Mouse (Mus musculus) spleen, postnatal 0 days (tissue): ENCODE results near the gene Rps6kb1. TPM values are rescaled to one million over a fixed set of nuclear protein-coding genes. Genes with fewer than 3 reads are reported as not detected.

Experiments used
- microRNA counts: library from miRNA; unstranded; fragments of <30 nt; microRNA quantifications from one replicate; lab custom pipeline; 2015
- polyA plus RNA-seq: library from polyadenylated mRNA; unstranded; fragments of >200 nt; fragmentation: Nextera tagmentation; extraction: Ambion mirVana; gene quantifications from 2 replicates; pipeline ENCODE4 v1.2.1, GENCODE M21; 2015

Gene Rps6kb1
- polyA plus RNA-seq = 35.5 and 37.2 TPM in 2 replicates

DNA sequence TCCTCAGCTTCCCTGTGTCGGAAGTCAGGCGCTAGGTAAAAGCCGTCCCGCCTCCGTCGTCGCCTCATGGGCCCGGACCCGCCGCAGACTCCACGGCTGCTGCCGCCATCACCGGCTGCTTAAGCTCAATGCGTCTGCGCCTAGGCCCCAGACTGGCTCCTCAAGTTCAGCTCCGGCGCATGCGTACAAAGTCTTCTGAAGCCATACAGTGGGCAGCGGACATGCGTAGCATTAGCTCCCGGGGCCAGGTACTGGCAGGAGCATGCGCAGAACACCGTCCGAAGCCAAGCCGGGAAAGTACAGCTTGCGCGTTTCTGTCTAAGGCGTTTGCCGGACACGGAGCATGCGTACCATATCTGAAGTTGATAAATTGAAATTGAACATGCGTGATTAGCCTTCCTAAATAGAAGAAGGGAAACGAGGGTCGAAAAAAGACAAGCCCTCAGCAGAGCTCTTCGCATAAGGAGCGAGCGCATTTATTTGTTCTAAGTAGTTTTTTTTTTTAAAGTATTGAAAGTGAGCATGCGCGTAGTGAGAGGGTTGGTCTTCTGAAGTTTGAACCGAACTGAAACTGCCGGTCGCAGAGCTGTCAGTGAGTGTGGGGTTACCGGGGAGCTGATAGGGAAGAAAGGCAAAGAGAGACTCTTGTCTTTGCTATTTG, at the start of gene Rps6kb1, which contains the start of gene Tubd1:
Gene Rps6kb1 (minus strand): TSS at position 167 of the 661 bp plus-strand sequence.
Gene Tubd1 (plus strand): TSS at position 353 of the 661 bp plus-strand sequence.

DNA sequence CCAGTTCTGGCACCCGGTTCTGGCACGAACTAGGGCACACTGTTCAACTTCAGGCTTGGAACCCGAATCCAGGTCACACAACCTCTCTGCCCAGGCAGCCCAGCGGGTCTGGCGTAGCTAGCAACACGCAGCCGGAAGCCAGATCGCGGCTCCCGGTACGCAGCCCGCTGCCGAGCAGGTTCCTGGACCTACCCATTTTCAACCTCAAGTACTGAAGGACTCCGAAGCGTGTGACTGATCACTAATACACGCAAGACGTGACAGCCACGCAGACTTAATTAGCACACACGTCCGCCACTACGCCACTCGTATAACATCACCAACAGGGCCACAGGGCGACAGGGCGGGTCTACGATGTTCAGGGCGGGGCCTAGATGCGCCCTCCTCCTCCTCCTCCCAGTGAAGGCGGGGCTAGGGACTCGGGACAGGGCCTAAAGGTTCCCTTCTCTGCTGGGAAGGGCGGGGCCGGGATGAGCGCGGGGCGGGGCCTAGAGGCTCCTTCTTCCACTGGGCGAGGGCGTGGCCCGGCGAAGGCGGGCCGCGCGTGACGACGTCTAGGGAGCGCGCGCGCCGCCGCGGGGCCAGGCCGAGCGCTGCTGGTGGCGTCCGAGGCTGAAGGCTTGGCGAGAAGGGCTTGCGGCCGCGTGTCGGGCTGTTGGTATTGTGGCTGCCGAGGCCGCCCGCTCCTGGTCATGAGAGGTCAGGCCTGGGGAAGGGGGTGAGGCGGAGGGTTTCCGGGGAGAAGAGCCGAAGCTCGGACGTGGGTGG, 60.3 kb downstream of the Rps6kb1 start, which contains the start of gene Rnft1:
Gene Rnft1 (plus strand): TSS at position 557 of the 768 bp plus-strand sequence.

MicroRNA genes within 50 kb of the gene (microRNA counts, 519-probe panel; counts per million panel counts)
- microRNA mmu-miR-21 (lab: Ali Mortazavi, UCI) = 8,752 counts per million, percentile 85 among the panel's probes with 10 or more counts

Other genes starting within 250 kb of the Rps6kb1 start
- gene Med13, start 187.2 kb downstream of the Rps6kb1 start, polyA plus RNA-seq = 7.7 and 8.7 TPM in 2 replicates
- 21.0 and 21.1 TPM in 2 replicates for gene Rnft1, start 60.1 kb downstream of the Rps6kb1 start, polyA plus RNA-seq
- gene Tubd1, start 186 bp upstream of the Rps6kb1 start, polyA plus RNA-seq = 10.8 and 12.0 TPM in 2 replicates
- gene Vmp1, start 139.0 kb upstream of the Rps6kb1 start, polyA plus RNA-seq = 102 and 113 TPM in 2 replicates
- gene Ptrh2, start 139.2 kb upstream of the Rps6kb1 start, polyA plus RNA-seq = 22.4 and 23.8 TPM in 2 replicates
- 72.7 and 72.9 TPM in 2 replicates for gene Cltc, start 212.8 kb upstream of the Rps6kb1 start, polyA plus RNA-seq